Mouse (Mus musculus) gastrocnemius, adult 18-20 months (tissue): ENCODE data around the gene Csrp3. TPM values are rescaled to one million over a fixed set of nuclear protein-coding genes. Genes with fewer than 3 reads are reported as not detected.

Experiments
- DNase-seq: peaks from one replicate; pipeline ENCODE4 v3.0.0; 2021; ENCODE audit warnings: low spot score
- total RNA-seq, 2 experiments: library from RNA; stranded (reverse); gene quantifications; 2 replicates each; pipeline ENCODE4 v1.2.3; 2021

Gene Csrp3
- total RNA-seq, 2 experiments from 2014 or later: 202 to 385 TPM

- DNase-seq: no peak
These were observed 17.4 kb downstream of the Csrp3 start for GRCm38 (mm10) chr7:48830395-48830794.

- DNase-seq: no peak
These were observed 18.5 kb downstream of the Csrp3 start for GRCm38 (mm10) chr7:48829177-48829910.

GRCm38 (mm10) chr7:48825170-48825569 lies 22.7 kb downstream of the Csrp3 start:
- no peak for DNase-seq

GRCm38 (mm10) chr7:48824671-48825070 lies 23.2 kb downstream of the Csrp3 start:
- DNase-seq: no peak

GRCm38 (mm10) chr7:48823621-48824020 lies 24.2 kb downstream of the Csrp3 start:
- no peak for DNase-seq

GRCm38 (mm10) chr7:48821654-48822053 lies 26.2 kb downstream of the Csrp3 start:
- DNase-seq: no peak

GRCm38 (mm10) chr7:48813594-48813993 lies 34.2 kb downstream of the Csrp3 start:
- DNase-seq: no peak

- DNase-seq: no peak
These were observed 35.5 kb downstream of the Csrp3 start for GRCm38 (mm10) chr7:48812358-48812757.

GRCm38 (mm10) chr7:48810652-48811051 lies 37.2 kb downstream of the Csrp3 start:
- DNase-seq: no peak

GRCm38 (mm10) chr7:48806587-48806986 lies 41.2 kb downstream of the Csrp3 start:
- DNase-seq: no peak

GRCm38 (mm10) chr7:48803381-48803780 lies 44.5 kb downstream of the Csrp3 start:
- DNase-seq: no peak

GRCm38 (mm10) chr7:48795130-48795529 lies 52.7 kb downstream of the Csrp3 start:
- no peak for DNase-seq

GRCm38 (mm10) chr7:48791412-48791811 lies 56.4 kb downstream of the Csrp3 start:
- no peak for DNase-seq

- no peak for DNase-seq
These were observed 57.7 kb downstream of the Csrp3 start for GRCm38 (mm10) chr7:48790117-48790516.

GRCm38 (mm10) chr7:48788851-48789572 lies 58.8 kb downstream of the Csrp3 start, which contains the start of gene Zdhhc13:
Gene Zdhhc13, plus strand, starts transcription at chr7:48789003.
- DNase-seq: peak; percentile 91

GRCm38 (mm10) chr7:48788348-48788747 lies 59.5 kb downstream of the Csrp3 start:
- no peak for DNase-seq

- no peak for DNase-seq
These were observed 62.9 kb downstream of the Csrp3 start for GRCm38 (mm10) chr7:48784773-48785523.

GRCm38 (mm10) chr7:48782432-48782831 lies 65.4 kb downstream of the Csrp3 start:
- DNase-seq: no peak
